Mouse (Mus musculus) kidney, adult 11 months (tissue): Measurements from ENCODE around the gene Pde12.
"Not testable (repeated sequence)": the region's sequence is repeated elsewhere in the genome, so short reads cannot be mapped to it uniquely, and the experiment has no call there.

Source experiments
- DNase-seq: peaks from one replicate; pipeline ENCODE4 v3.0.0; 2022

Pde12 gene

DNA sequence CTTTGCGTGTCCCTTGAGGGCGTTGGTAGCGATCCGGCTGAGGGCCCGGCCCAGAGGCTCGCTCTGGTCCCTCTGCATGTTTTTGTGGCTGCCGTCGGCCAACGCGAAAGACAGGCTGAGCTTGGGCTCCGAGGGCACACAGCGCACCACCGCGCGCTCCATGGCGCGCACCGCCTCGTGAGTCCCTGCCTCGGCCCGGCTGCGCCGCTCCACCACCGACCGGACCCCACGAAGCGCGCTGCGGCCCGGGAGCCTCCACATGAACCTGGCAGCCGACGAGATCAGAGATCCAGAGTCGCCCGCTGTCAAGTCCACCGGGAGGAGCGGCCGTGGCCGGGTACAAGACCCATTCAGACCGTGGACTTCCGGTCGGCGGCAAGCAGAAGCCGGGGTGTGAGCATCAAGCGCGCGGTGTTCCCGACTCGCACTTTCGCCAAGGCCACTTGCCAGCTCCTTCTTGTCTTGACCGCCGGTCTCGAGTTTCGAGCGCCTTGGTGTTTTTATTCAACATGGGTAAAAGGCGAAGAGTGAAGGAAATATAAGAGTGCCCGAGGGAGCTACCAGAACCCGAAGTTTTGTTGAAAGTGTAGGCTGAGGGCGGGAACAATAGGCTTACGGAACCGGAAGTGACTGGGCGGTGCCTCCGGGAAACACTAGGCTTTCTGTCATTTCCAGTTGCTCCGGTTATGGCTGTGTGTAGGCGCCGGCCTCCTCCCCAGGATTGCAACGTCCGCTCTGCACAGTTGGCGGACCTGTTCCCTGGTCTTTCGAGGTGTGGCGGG is at the start of gene Pde12:
Pde12 (minus strand) TSS at position 592 of the 782 bp plus-strand sequence.
- peak; percentile 91 for DNase-seq

DNA sequence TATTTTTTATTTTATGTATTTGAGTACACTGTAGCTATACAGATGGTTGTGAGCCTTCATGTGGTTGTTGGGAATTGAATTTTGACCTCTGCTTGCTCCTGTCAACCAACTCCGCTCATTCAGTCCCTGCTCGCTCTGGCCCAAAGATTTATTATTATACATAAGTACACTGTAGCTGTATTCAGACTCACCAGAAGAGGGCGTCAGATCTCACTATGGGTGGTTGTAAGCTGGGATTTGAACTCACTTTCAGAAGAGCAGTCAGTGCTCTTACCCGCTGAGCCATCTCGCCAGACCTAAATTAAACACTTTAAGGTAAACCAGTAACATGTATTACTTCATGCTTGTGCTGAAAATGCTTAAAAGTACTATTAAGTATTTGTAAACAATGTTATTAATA is 35.6 kb upstream of the Pde12 start:
- not testable (repeated sequence) for DNase-seq

DNA sequence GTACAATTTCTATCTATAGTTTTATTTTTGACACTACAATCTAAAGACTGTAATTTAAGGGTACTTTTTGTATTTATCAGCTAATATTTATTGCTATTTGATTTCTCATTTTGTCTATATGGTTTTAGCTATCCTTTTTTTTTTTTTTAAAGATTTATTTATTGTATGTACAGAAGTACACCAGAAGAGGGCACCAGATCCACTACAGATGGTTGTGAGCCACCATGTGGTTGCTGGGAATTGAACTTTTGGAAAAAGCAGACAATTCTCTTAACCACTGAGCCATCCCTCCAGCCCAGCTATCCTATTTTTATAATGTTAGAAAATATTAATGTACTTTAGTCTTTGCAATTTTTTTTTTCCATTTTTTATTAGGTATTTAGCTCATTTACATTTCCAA is 28.2 kb upstream of the Pde12 start:
- DNase-seq = no peak

DNA sequence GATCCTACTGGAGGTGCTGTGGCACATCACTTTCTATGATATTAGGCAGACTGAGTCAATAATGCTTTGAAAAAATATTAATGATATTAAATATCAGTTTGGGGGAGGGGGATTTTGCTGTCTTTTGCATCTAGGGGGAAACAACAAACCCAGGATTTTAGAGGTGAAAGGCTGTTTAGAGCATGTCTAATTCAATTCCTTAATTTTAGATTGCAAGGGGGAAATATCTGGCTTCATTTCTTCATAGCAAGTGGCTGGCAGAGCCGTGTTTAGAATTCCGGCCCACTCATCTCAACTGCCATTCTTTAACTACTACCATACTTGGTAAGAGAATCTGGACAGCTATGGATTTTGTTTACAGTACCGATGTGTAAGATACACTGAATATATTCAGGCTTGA is 23.3 kb upstream of the Pde12 start, which contains the start of gene Dnah12:
Dnah12 (plus strand) TSS at position 301 of the 400 bp plus-strand sequence.
- no peak for DNase-seq

DNA sequence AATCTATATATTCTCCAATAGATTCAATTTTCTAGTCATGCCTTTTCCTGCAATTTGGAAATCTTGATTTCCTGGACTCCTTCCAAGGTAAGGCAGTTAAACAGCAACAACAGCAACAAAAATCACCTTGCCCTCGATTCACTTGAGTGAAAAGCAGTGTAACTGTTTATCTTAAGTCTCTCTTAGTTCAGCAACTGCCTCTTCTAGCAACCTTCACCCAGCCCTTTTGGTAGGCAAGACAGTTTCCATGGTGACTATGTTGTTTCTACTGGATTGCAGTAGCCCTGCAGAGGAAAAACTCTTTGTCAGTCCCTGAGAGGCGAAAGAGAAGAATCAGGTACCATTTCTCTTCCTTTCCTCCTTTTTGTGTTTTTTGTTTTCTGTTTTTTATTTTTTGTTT is 21.7 kb upstream of the Pde12 start:
- peak; percentile 15 for DNase-seq

DNA sequence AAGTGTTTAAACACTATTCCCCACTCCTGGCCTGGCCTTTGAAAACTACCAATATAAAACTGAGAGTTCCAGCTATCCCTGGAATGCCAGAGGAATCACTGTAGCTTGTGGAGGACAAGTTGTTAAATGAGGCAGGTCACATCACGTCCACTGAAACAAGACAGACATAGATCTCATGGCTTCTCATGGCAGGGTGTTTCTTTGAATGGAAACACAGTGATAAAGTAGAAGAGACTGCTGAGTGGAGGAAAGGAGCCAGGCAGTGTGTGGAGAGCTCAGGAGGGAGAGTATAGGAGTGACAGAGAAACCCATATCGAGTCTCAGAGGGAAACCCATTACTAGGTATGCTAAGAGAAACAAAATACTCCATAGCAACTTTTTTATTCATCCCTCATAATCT is 21.0 kb upstream of the Pde12 start:
- no peak for DNase-seq

DNA sequence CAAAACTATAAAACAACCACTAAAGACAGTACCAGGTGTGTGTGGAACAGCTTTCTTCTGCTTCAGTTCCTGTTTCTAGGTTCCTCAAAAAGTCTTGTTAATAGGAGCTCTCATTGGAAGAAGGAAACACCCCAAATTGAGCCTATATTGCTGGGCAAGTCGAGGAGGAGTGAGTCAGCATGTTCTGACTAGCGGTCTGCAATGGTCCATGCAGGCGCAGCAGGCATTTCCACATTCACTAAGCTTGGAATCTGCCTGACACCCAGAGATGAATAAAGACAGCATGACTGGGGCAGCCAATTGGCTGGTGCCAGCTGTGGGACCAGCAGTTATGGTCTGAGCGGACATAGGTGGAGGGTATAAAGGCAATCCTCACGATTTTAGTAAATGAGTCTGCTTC is 6.1 kb upstream of the Pde12 start:
- no peak for DNase-seq

DNA sequence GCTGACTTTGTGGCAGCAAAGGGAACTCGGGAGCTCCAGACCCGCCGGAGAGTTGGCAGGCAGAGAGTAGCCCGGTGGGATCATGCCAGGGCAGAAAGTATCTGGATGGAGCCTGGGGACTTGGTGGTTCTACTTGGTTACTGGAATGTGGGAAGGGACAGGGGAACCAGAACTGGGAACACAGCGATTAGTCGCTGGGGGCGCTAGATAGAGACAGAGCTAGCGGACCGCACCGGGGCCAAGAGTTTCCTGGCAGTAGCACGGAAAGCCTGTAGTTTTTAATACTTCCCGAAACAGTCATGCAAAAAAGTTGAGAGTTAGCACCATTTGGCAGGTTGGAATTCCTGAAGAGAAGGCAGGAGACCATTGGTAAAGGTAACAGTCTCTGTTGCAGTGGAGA is 5.7 kb upstream of the Pde12 start:
- peak; percentile 64 for DNase-seq

DNA sequence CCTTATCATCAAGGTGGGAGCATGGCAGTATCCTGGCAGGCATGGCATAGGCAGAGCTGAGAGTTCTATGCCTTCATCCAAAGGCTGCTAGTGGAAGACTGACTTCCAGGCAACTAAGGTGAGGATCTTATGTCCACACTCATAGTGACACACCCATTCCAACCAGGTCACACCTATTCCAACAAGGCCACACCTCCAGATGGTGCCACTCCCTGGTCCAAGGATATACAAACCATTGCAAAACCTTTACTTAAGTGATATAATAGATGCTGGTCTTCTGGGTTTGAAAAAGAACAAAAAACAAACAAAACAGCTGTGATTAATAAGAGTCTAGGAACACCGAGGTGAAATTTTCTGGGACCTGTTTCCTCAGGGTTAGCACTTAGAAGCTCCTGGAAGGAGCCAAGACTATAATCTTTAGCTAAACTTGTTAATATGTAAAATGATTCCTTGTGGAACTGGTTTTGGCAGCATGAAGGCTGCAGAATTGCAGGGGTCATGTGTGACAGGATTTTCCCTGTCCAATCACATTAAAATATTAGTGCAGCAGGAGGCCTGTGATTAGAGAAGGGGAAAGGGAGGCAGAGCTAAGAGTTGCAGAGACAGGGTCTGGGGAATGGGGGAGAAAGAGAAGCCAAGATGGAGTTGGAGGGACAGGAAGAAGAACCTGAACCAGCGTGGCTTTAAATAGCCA is 4.9 kb upstream of the Pde12 start:
- DNase-seq = peak; percentile 48

DNA sequence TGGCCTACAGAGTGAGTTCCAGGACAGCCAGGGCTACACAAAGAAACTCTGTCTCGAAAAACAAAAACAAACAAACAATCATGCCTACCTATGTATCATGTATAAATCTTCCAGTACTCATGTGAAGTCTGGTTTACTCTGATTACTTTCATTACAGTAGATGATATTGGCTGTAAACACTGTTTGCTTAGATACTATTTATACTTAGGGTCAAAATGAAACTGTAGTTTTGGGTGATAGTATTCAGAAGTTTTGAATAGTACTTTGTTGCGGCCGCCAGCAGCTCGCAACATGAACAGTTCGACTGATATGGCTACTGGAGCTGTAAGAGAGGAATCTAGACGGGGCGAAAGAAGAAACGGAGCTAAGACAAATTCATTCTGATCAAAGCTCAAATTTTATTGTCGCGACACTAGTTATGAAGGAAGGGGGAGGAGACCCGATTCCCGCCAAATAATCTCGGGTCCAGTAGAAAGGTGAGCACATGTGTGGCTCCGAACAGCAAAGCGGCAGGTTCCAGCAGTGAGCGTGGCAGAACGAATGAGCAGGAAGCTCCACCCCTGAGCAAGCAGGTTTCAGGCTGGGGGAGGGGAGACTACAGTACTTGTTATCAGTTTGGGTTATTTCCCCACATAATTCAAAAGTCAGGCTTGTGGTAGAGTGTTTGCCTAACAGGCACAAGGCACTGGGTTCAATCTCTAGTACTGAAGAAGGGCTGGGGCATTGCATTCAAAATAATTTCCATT is 2.4 kb upstream of the Pde12 start:
- DNase-seq = not testable (repeated sequence)

DNA sequence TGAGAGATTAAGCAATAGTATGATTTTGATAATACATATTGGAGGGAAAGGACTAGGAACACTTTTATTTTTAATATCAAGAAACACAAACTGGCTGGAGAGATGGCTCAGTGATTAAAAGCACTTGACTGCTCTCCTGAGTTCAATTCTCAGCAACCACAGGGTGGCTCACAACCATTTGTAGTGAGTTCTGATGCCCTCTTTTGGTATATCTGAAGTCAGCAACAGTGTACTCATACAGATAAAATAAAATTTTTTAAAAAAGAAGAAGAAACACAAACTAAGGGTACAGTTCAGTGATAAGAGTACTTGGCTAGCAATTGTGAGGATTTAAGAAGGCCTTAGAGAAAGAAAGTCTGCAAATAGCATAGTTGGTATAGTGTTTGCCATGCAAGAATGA is 1.3 kb upstream of the Pde12 start:
- no peak for DNase-seq

DNA sequence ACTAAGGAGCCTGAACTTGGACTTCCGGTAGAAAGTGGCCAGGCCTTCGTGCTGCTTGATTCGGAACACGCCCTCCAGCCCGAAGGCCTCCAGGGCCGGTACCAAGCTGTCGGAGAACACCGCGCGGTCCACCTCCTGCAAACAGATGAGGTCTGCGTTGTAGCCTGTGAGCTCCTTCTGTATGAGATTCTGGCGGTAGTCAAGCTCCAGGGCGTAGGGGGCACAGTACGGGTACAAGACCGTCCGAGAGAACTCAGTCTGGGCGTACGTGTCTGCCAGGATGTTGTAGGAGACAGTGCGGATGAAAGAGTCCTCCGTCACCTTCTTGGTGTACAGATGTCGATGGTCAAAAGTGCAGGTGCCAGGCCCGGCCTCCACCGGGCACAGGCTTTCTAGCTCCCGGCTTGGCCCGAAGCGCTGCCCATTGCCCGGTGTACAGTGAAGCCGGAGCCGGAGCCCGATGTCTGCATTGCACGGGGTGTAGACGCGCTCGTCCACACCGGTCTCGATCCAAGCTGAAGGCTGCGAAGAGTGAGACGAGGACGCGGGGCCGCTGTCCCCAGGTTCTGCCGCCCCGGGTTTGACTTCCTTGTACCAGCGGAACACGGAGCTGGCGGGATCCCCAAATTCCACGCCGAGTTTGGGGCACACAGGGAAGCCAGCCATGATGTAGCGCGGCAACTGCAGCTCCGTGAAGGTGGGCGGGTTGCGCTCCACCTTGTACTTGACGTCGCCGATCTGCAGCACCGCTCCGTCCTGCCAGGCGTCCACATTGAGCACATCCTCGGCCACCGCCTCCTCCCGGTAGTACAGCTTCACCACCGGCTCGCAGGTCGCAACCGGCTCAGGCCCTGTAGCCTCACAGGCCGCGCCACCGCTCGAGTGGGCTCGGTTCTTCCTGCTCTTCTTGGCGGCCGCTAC is 1.1 kb downstream of the Pde12 start:
- DNase-seq = peak; percentile 23

DNA sequence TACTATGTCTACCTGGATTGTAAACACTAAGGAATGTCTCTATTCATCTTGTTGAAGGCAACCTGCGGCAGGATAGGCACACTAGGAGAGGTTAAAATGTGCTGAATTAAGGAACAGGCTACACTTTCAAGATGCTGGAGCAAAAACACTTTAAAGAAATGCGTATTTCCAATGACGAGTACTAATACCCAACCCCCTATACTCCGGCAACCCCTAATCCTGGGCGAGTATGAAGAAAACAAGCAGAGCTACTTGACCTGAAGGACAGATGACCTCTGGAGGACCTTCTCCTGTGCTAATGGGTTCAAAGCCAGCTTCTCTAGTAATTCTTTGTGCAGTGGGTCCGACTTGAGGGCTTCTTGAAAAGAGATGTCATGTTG is 1.7 kb downstream of the Pde12 start:
- no peak for DNase-seq

DNA sequence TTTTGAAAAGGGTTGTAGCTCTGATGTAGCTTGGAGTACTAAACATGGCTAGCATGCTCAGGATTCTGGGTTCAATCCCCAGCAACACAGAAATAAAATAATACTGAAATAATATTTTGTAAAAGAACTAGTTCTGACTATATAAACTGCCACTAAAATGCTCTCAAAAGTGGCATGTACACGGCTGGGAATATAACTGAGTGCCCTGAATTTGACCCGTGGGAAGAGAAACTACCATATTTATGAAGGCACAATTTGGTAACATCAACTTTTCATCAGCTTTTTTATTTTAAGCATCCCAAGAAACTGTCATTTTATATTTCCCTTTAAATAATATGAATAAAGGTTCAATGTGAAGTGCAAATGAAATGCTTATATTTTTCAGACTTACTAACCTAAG is 5.8 kb downstream of the Pde12 start:
- no peak for DNase-seq

DNA sequence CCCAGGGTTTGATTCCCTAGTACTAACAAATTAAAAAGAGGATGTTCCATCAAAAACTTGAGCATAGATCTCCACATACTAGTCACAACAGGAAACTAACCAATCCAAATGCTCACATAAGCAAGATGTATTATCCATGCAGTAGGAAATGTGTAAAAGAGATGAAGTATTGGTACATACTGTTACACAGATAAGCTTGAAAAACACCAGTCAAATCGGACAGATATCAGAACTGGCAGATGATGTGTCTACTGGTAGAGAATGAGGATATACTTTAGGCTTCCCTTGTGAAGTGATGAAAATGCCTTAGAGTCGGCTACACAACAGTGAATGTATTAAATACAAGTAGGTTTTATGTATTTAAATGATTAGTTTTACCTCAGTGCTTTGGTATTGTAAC is 7.2 kb downstream of the Pde12 start:
- no peak for DNase-seq

DNA sequence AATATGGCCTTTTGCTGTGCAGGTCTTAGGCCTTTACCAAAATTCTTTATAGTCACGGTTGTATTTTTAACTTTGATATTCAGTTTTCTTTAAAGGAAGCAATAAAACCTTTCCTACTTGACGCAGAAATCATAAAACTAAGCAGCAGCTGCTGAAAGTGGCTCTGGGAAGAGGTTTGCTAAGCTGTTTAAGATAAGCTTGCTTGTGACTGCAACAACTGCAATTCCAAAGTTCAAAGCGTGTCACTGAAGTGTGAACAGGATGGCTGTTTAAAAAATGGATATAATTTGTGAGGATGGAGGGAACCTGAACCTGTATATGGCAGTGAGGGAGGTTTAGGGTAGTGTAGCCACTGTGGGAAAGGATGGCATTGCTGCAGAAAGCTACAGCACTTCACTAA is 7.7 kb downstream of the Pde12 start:
- DNase-seq = no peak

DNA sequence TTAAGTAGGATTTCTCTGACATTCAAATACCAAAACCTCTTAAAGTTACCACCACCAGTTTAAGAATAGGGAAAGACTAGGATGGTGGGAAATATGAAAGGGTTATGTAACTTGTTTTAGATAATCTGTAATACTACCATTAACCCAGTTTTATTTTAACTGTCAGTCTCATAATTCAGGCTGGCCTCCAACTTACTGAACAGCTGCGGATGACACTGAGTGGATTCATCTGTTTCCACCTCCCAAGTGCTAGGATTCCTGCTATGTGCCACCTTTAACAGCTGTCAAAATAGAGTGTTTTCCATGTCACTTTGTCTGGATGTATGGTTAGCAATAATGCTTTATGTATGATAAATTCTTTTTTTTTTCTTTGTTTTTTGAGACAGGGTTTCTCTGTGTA is 9.4 kb downstream of the Pde12 start:
- DNase-seq = no peak

DNA sequence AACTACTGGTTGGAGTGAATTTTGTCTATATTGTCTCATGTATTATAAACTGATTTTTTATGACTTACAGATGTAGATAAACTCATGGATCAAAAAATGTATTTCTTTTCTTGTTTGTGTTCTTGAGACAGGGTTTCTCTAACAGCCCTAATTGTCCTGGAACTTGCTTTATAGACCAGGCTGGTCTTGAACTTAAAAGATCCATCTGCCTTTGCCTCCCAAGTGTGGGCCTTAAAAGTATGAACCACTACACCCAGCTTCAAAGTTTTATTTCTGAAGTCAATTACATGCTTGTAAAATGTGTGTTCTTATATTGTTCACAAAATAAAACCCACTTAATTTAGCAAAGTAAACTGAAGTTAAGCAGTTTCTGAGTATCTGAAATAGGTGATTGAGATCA is 11.5 kb downstream of the Pde12 start:
- no peak for DNase-seq

DNA sequence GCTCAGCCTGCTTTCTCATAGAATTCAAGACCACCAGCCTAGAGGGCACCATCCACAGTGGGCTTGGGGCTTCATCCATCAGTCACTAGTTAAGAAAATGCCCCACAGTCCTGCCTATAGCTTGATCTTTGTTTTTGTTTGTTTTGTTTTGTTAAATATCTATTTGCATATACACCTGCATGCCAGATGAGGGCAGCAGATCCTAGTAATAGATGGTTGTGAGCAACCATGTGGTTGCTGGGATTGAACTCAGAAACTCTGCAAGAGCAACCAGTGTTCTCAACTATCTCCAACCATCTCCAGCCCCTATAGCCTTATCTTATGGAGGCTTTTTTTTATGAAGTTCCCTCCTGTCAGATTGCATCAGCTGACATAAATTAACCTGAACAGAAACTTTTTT is 17.8 kb downstream of the Pde12 start:
- DNase-seq = no peak

DNA sequence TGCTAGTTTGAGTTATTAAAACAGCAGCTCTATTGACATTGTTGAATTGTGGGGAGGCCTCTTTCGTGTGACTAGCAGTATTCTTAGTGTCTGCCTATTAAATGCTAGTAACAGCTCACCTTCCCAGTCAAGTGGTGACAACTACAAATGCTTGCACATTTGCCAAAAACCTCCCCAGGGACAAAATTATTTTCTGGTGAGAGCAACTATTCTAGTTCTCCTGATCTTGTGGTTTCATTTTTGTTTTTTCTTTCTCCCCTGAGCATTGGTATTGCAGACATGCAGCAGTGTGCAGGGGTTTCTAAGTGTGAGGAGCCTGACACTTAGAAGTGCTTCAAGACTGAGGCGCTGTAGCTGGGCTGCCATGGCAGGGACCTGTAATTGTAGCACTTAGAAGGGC is 21.9 kb downstream of the Pde12 start:
- DNase-seq = no peak

DNA sequence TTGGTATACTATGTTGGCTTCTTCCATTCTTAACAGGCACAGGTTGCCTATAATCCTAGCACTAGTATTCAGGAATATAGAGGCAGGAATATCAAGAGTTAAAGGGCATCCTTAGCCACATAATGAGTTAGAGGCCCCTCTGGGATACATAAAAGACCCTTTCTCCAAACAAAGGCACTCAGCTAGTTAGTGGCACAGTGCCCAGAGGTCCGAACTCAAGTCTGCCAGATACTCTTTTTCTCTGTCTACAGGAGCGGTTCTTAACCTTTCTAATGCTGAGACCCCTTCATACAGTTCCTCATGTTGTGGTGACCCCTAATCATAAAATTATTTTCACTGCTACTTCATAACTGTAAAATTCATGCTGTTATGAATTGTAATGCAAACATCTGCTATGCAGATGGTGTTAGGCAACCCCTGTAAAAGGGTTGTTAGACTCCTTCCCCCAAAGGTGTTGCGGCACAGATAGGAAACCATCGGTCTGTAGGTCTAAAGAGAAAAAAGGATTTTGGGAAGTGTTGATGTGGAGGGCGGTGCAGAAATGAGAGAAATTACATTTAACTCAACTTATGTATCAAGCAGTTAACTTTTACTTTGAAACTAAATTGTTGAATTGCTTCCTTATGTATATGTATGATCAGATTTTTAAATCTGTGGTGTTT is 23.6 kb downstream of the Pde12 start:
- DNase-seq = no peak

DNA sequence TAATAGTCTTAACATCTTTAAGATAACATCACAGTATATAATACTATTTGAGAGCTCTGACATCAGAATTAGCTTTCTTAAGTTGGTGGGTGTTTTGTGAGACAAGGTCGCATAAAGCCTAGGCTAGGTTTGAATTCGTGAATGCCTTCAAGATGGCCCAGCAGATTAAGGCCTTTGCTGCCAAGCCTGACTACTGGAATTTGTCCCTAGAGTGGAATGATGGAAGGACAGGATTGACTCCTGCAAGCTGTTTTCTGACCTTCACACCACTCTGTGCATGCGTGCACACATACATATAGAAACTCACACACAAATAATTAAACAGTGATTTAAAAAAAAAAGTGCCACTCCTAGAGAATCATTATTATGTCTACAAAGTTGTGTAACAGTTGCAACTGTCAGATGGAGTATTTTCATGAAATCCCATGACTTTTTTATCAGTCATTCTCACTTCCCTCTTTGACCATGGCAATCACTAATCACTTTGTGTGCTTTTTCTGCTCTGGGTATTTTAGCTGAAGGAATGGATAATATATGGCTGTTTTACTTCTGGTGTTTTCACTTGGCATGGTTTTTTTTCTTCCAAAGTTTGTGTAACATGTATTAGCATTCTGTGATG is 26.6 kb downstream of the Pde12 start:
- no peak for DNase-seq
